ENCODE assay signal across 12 mouse cellular contexts in genomic region chr2:125263753-125264152, GRCm38 (mm10). TPM values are rescaled to one million over a fixed set of nuclear protein-coding genes. Genes with fewer than 3 reads are reported as not detected.
DNase-seq lines count a peak whose midpoint lies in the region; ATAC-seq and TF ChIP-seq lines count a peak whose summit lies in the region.
"Had no signal": no experiment of that assay in that cellular context is flagged by ENCODE, and none has a peak within 500 bp of the region (broad histone marks: within the 10 kb centered on the region; RNA-seq: fewer than 3 reads in every experiment).

No protein-coding gene starts in this region.

- no peak for TF ChIP-seq CTCF in heart, adult 2 months (IDR thresholded peaks at IDR 0.05)

- no peaks in the 10 kb centered on the region for H3K27me3 ChIP-seq in heart, adult 2 months (ENCODE audit: control insufficient read depth, insufficient read depth, low read length)
- no peaks in the 10 kb centered on the region for H3K27me3 ChIP-seq in limb, embryonic 15.5 days
- H3K27me3 ChIP-seq in limb, embryonic 10.5 days (ENCODE audit: low read depth, poor library complexity, severe bottlenecking), result no peaks in the 10 kb centered on the region
- H3K27me3 ChIP-seq: kidney, embryonic 15.5 days had no signal

- H3K9me3 ChIP-seq in limb, embryonic 15.5 days, result no peaks in the 10 kb centered on the region
- no peaks in the 10 kb centered on the region for H3K9me3 ChIP-seq in limb, embryonic 10.5 days (replicated peaks)
- H3K9me3 ChIP-seq: kidney, embryonic 15.5 days had no signal

- no peak for ATAC-seq in limb, embryonic 15.5 days (ENCODE audit: insufficient number of reproducible peaks, low FRiP score, low TSS enrichment, low read depth)
- ATAC-seq: activated CD4-positive, CD25-positive, alpha-beta regulatory T cell, adult 4 months had no signal

- no peak overlapping the region for H3K9ac ChIP-seq in heart, adult 2 months (ENCODE audit: low read depth, low read length)
- H3K9ac ChIP-seq in limb, embryonic 15.5 days, result no peak overlapping the region
- H3K9ac ChIP-seq: kidney, embryonic 15.5 days had no signal

- H3K4me3 ChIP-seq in heart, adult 2 months, result no peak overlapping the region
- no peak overlapping the region for H3K4me3 ChIP-seq in limb, embryonic 15.5 days
- no peak overlapping the region for H3K4me3 ChIP-seq in limb, embryonic 10.5 days
- H3K4me3 ChIP-seq: kidney, embryonic 15.5 days had no signal

- intact Hi-C loops in heart, adult 2 months (cut with DNase I), result loop anchor here (2.0 kb wide), 1 partner anchor 341 kb away; no protein-coding TSS in a partner anchor
- intact Hi-C loops in heart, postnatal 36 days (cut with DNase I), result loop anchor here (1.0 to 5.0 kb wide), 3 partner anchors 39 to 342 kb away; no protein-coding TSS in a partner anchor

- H3K4me1 ChIP-seq in heart, adult 2 months (ENCODE audit: control insufficient read depth, insufficient read depth, low read length), result no peaks in the 10 kb centered on the region; the same call in 1 of the 2 replicates
- peaks cover 8% of the 10 kb centered on the region; the same call in 1 of the 2 replicates for H3K4me1 ChIP-seq in limb, embryonic 15.5 days
- peaks cover 8% of the 10 kb centered on the region; the same call in 1 of the 2 replicates for H3K4me1 ChIP-seq in limb, embryonic 10.5 days
- H3K4me1 ChIP-seq: kidney, embryonic 15.5 days had no signal

- no peak for TF ChIP-seq POLR2A in heart, adult 2 months (IDR thresholded peaks at IDR 0.05; ENCODE audit: insufficient read depth, low read depth, low read length)

- no peaks in the 10 kb centered on the region for H3K79me2 ChIP-seq in heart, adult 2 months (replicated peaks; ENCODE audit: control insufficient read depth, insufficient read depth, low read length)

- no peak for TF ChIP-seq EP300 in heart, adult 2 months (IDR thresholded peaks at IDR 0.05; ENCODE audit: insufficient read depth, low read depth, low read length)

- H3K4me2 ChIP-seq in limb, embryonic 15.5 days, result no peak overlapping the region
- H3K4me2 ChIP-seq: kidney, embryonic 15.5 days; midbrain, embryonic 11.5 days had no signal

- H3K36me3 ChIP-seq in heart, adult 2 months (ENCODE audit: control insufficient read depth, insufficient read depth, low read length), result no peaks in the 10 kb centered on the region
- H3K36me3 ChIP-seq in limb, embryonic 15.5 days, result peaks cover 3% of the 10 kb centered on the region
- H3K36me3 ChIP-seq in limb, embryonic 10.5 days, result peaks cover 22% of the 10 kb centered on the region

- WGBS in heart, adult 2 months, result 24% methylated on average over 9 of the region's 9 CpGs
- 10% methylated on average over 9 of the region's 9 CpGs for WGBS in limb, embryonic 15.5 days
- WGBS in limb, embryonic 10.5 days, result 26% methylated on average over 9 of the region's 9 CpGs

- peak overlapping the region; percentile 51 for H3K27ac ChIP-seq in heart, adult 2 months
- H3K27ac ChIP-seq in limb, embryonic 15.5 days, result peak overlapping the region; percentile 23; the same call in 1 of the 2 replicates
- no peak overlapping the region for H3K27ac ChIP-seq in limb, embryonic 10.5 days
- H3K27ac ChIP-seq: kidney, embryonic 15.5 days had no signal

- DNase-seq in heart, adult 2 months, result peak in 1 of 2 experiments; percentile 16
- no peak for DNase-seq in heart, postnatal 36 days
- no peak for DNase-seq in limb, embryonic 10.5 days (ENCODE audit: low spot score)
- peak; percentile 35 for DNase-seq in adipocyte (ENCODE audit: low spot score)
- peak; percentile 66 for DNase-seq in lung, postnatal 10 days
- no peak for DNase-seq in cerebellum, postnatal 4 days (ENCODE audit: low spot score in 2 of 2)
- DNase-seq: cerebellum, adult 8-10 months; thymus, adult 2 months had no signal

RNA-seq across cellular contexts. Expression of gene Dut, which starts 16.8 kb away (rescaled TPM):
- 10 to 100 TPM; 27.4 to 27.5 TPM for total RNA-seq in heart, adult 2 months (2021)
- polyA plus RNA-seq in heart, adult 2 months (2012; rRNA removed), result 17.3 and 25.0 TPM in 2 replicates
- total RNA-seq in heart, postnatal 36 days (2021), result 10 to 100 TPM; 25.7 to 28.3 TPM
- polyA plus RNA-seq in limb, embryonic 15.5 days (2015; fragmentation: Nextera tagmentation; extraction: Ambion mirVana), result 97.0 and 100 TPM in 2 replicates
- 257 and 309 TPM in 2 replicates for polyA plus RNA-seq in limb, embryonic 10.5 days (2016; fragmentation: Nextera tagmentation; extraction: Ambion mirVana)

Comparison
In these comparisons a context has a peak if more than half of its experiments do, and no peak if none do; other contexts are left out.
1. DNase-seq: peak in adipocyte (single experiment) and lung, postnatal 10 days (single experiment); none in heart, postnatal 36 days (0 of 2), limb, embryonic 10.5 days (single experiment) and cerebellum, postnatal 4 days (0 of 2).